Mouse (Mus musculus): ENCODE results near the gene Tbcd.

GRCm38 (mm10) chr11:121641501-121642145, 189.9 kb downstream of the Tbcd start:
- TF ChIP-seq CTCF (IDR thresholded peaks at IDR 0.05; ENCODE audit: borderline replicate concordance, control insufficient read depth, extremely low read depth, insufficient read depth, low read length, poor library complexity): no peak
- TF ChIP-seq POLR2A (IDR thresholded peaks at IDR 0.05; ENCODE audit: control insufficient read depth, extremely low read depth, insufficient read depth, low read length, poor library complexity): no peak

All from thymus, adult 2 months (tissue).